Mouse (Mus musculus) heart, postnatal 10 days (tissue): ENCODE measurements around the gene Elf3. TPM values are rescaled to one million over a fixed set of nuclear protein-coding genes. Genes with fewer than 3 reads are reported as not detected.

Source experiments
- DNase-seq, 2 experiments: peaks; one replicate each; pipeline ENCODE4 v3.0.0; 2021
- intact Hi-C: fragments of 180-260 bp; cut with DNase I; formaldehyde crosslinking; loops from one replicate; pipeline ENCODE4 v1.15.1; 2025
- total RNA-seq, 2 experiments: library from RNA; stranded (reverse); gene quantifications; 2 replicates each; pipeline ENCODE4 v1.2.3; 2021

The Elf3 gene
- under 1 TPM; 0.19 to 0.30 TPM for total RNA-seq

DNA sequence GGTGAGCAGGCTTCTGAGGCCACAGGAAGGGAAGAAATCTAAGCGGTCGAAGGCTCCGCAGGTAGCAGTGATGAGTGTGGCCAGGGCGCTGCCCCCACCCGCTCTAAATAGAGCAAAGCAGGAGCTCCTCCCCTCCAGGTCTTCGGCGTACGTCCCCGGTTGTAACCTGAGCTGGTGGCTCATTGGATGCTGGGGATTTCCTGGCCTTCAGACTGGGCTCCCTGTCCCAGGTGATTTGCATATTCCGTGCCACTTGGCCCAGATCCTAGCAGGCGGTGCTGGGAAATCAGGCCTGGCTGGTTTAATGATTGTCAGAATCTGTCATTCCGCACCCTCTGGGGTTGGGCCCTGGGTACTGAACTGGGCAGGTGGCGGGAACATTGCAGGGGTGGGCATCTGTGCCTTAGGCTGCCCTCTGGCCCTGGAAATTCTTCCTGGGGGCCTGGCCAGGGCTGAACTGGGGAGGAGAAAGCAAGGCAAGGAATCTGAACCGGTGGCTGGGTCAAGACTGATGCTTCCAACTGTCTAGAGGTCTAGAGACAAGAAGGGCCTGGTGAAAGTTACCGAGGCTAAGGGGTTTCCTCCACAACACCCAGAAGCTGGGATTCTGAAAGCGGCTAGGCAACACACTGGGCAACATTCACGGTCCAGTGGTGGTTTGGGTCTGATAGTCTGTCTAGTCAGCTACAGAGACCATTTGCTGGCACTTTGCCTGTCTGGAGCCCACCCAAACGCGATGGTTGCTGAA, at the start of gene Elf3:
Gene Elf3 (minus strand): TSS at position 189 of the 748 bp plus-strand sequence.
- DNase-seq: peak in 1 of 2 experiments; percentile 47
- intact Hi-C loops: loop anchor here (1.0 to 2.0 kb wide), 2 partner anchors 86 to 110 kb away; no protein-coding TSS in a partner anchor

GRCm38 (mm10) chr1:135290908-135291307, 32.5 kb upstream of the Elf3 start:
- intact Hi-C loops: no loop called here
- DNase-seq: no peak

- intact Hi-C loops: no loop called here
Measured at GRCm38 (mm10) chr1:135286311-135286710, 27.9 kb upstream of the Elf3 start.

GRCm38 (mm10) chr1:135283826-135284291, 25.5 kb upstream of the Elf3 start, which contains the start of gene Rnpep:
Rnpep (minus strand) TSS chr1:135284084.
- intact Hi-C loops: loop anchor here (2.0 kb wide), 2 partner anchors 29 to 85 kb away; partner anchors contain the start of gene Timm17a
- peak; percentile 80 to 81 for DNase-seq

More at GRCm38 (mm10) chr1:135286311-135286710, 27.9 kb upstream of the Elf3 start:
- DNase-seq: no peak

GRCm38 (mm10) chr1:135283287-135283825, 25.0 kb upstream of the Elf3 start:
- intact Hi-C loops: loop anchor here (2.0 kb wide), 2 partner anchors 29 to 85 kb away; partner anchors contain the start of gene Timm17a
- peak in 1 of 2 experiments; percentile 58 for DNase-seq

GRCm38 (mm10) chr1:135282536-135283286, 24.3 kb upstream of the Elf3 start:
- peak; percentile 33 to 39 for DNase-seq
- intact Hi-C loops: loop anchor here (2.0 kb wide), 2 partner anchors 30 to 86 kb away; partner anchors contain the start of gene Timm17a

GRCm38 (mm10) chr1:135281841-135282240, 23.5 kb upstream of the Elf3 start:
- intact Hi-C loops: loop anchor here (2.0 kb wide), 2 partner anchors 31 to 87 kb away; partner anchors contain the start of gene Timm17a
- DNase-seq: no peak

DNA sequence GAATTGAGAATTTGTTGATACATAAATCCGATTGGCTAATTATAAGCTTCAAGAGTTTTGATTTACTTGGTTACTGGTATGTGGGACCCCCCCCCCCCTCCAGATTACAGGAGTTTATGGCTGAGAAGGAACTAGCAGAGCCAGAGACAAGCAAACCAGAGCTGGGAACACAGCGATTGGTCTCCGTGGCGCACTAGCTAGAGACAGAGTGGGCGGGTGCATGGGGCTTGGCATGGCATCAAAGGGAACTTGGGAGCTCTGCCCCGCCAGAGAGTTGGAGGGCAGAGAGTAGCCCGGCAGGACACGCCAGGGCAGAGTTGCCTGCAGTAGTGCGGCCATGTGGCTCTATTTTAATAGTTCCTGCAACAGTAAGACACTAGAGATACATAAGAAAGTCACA, 22.3 kb upstream of the Elf3 start:
- intact Hi-C loops: no loop called here
- DNase-seq: peak; percentile 80 to 82

- no peak for DNase-seq
- intact Hi-C loops: no loop called here
Measured at GRCm38 (mm10) chr1:135271371-135271770, 13.0 kb upstream of the Elf3 start.

- intact Hi-C loops: no loop called here
Measured at GRCm38 (mm10) chr1:135267663-135268446, 9.5 kb upstream of the Elf3 start.

GRCm38 (mm10) chr1:135265834-135266233, 7.5 kb upstream of the Elf3 start:
- intact Hi-C loops: no loop called here
- no peak for DNase-seq

More at GRCm38 (mm10) chr1:135267663-135268446, 9.5 kb upstream of the Elf3 start:
- DNase-seq: no peak

DNA sequence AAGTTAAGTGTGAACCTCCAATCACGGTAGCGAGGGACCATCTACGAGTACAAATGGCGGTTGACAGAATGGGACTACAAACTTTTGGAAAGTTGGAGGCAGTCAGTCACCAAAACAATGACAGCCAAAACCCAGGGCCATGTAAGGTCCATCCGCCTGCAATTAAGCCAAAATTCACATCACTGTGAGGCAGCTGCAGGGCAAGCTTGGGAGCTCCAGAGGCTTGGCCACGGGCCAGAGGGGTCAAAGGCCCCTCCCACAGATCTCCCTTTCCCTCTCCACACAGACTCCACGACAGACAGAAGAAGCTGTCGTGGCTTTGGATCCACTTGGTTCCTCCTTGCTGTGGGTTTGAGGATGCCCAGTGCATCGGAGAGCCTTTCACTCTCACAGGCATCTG, 4.9 kb upstream of the Elf3 start:
- intact Hi-C loops: no loop called here
- peak in 1 of 2 experiments; percentile 17 for DNase-seq

DNA sequence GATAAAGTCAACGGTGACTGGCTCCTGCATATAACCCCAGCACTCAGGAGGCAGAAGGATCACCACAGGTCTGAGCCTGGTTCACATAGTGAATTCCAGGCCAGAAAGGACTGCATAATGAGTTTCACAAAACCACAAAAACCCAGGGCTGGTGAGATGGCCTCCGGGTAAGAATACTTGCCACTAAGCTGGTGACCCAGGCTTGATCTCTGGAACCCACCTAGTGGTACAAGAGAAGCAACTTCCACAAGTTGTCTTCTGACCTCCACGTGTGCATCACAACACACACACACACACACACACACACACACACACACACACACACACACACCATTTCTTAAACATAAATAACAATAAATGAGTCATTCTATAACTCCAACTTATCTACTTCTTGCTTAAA, 4.0 kb upstream of the Elf3 start:
- intact Hi-C loops: no loop called here
- no peak for DNase-seq

GRCm38 (mm10) chr1:135260931-135261330, 2.6 kb upstream of the Elf3 start:
- no peak for DNase-seq
- intact Hi-C loops: no loop called here

DNA sequence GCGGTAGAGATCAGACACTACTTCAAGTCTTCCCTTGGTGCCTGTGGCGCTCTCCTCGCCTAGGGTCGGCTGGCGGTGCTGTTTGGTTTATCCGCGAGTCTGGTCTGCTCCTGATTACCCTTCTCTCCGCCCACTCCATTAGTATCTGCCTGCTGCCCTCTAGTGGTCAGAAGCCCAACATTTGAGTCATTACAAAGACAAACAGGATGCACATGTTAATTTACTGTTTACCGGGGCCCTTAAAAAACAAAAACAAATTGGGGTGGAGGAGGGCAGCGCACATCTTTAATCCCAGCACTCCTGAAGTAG, 714 bp upstream of the Elf3 start:
- DNase-seq: peak; percentile 77 to 89
- intact Hi-C loops: loop anchor here (1.0 to 2.0 kb wide), 2 partner anchors 87 to 110 kb away; no protein-coding TSS in a partner anchor

DNA sequence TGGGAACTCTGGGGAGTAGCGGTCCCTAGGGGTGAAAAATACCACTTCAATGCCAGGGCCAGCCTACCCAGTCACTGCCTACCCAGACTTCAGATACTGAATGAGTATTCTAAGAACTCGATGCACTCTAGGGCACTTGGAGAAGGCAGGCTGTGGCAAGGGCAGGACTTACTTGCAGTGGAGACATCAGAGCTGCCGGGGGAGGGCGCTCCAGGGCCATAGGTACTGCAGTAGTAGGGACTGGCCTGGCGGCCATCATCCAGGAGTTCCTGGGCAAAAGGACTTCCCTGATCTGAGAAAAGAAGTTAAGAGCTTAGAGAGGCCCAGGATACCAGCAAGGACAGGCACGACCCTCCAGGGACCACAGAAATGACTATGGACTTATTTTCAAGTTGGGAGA, 2.1 kb downstream of the Elf3 start:
- DNase-seq: no peak
- intact Hi-C loops: no loop called here

GRCm38 (mm10) chr1:135252854-135253253, 5.5 kb downstream of the Elf3 start:
- intact Hi-C loops: no loop called here
- no peak for DNase-seq

- intact Hi-C loops: no loop called here
- no peak for DNase-seq
Measured at GRCm38 (mm10) chr1:135251405-135251804, 7.0 kb downstream of the Elf3 start.

DNA sequence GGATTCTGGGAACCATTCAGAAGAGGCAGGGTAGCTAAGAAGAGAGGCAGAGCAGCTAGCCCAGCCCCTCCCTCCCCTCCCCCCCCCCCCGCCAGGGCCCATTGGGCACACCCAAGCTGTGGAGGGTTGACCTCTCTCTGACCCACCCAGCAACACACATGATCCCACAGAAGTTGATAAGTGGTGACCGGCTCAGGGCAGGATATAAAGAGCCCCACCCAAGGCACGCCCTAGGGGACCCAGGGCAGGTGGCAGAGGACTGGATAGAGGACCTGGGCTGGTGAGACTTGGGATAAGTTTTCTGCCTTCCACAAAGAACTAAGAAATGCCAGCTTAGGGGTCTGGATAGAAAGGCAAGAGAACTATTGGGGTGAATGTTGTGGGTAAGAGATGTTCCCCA, 7.7 kb downstream of the Elf3 start:
- no peak for DNase-seq
- intact Hi-C loops: no loop called here

DNA sequence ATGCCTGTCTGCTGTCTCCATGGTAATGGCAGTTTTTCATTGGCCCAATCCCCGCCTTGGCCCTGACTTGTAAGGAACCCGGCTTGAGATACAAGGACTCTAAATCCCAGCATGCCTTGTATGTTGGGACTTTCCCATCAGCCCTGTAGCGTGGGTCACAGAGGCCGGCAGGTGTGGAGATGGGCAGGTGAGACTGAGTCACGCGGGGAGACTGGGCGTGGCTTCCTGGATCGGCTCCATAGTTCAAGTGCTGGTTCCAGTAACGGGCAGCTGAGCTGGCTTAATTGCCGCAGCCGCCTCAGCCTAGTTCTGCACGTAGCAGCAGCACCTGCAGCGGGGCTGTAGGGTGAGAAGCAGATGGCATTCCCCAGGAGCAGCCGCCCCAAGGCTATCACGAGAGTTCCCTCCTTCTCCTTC, 9.9 kb downstream of the Elf3 start:
- DNase-seq: no peak
- intact Hi-C loops: no loop called here
